Mouse (Mus musculus) heart, embryonic 12.5 days (tissue): Measurements from ENCODE around the gene Gna13. TPM values are rescaled to one million over a fixed set of nuclear protein-coding genes. Genes with fewer than 3 reads are reported as not detected.
A peak's percentile ranks its signal among the peaks of the same experiment; 100 is the strongest.

Source experiments
- ATAC-seq: fragments of 200-750 bp; cut with Nextera tagmentation; 2 replicates; pipeline ENCODE4 v1.8.0; 2017; ENCODE audit warnings: moderate TSS enrichment, moderate library complexity; ENCODE audit not compliant: insufficient number of reproducible peaks, low FRiP score
- H3K27ac ChIP-seq: fragments of 300-500 bp; sonication (generic); 2 replicates; pipeline ENCODE4 v1.5.1; 2016; ENCODE audit warnings: mild to moderate bottlenecking, moderate library complexity; ENCODE audit not compliant: poor library complexity, severe bottlenecking
- H3K27me3 ChIP-seq: fragments of 300-500 bp; sonication (generic); replicated peaks from 2 replicates; pipeline ENCODE4 v1.6.1; 2016; ENCODE audit warnings: mild to moderate bottlenecking, moderate library complexity
- H3K36me3 ChIP-seq: fragments of 300-500 bp; sonication (generic); 2 replicates; pipeline ENCODE4 v1.6.1; 2016; ENCODE audit warnings: mild to moderate bottlenecking, moderate library complexity
- H3K4me1 ChIP-seq: fragments of 300-500 bp; sonication (generic); replicated peaks from 2 replicates; pipeline ENCODE4 v1.6.1; 2016; ENCODE audit warnings: mild to moderate bottlenecking
- H3K4me2 ChIP-seq: fragments of 300-500 bp; sonication (generic); 2 replicates; pipeline ENCODE4 v1.6.1; 2016; ENCODE audit warnings: mild to moderate bottlenecking, moderate library complexity
- H3K4me3 ChIP-seq: fragments of 300-500 bp; sonication (generic); 2 replicates; pipeline ENCODE4 v1.5.1; 2016; ENCODE audit warnings: mild to moderate bottlenecking
- H3K9ac ChIP-seq: fragments of 300-500 bp; sonication (generic); 2 replicates; pipeline ENCODE4 v1.6.1; 2016; ENCODE audit warnings: mild to moderate bottlenecking, moderate library complexity
- H3K9me3 ChIP-seq: fragments of 300-500 bp; sonication (generic); replicated peaks from 2 replicates; pipeline ENCODE4 v1.6.1; 2016; ENCODE audit warnings: mild to moderate bottlenecking, moderate library complexity
- WGBS: fragments of 180-500 bp; shearing (Covaris S2); methylation state at CpG from one replicate; pipeline ENCODE4 v1.1.7; 2016; 5-methylcytosine and 5-hydroxymethylcytosine counted together
- polyA plus RNA-seq: library from polyadenylated mRNA; unstranded; fragments of >200 nt; fragmentation: Nextera tagmentation; extraction: Ambion mirVana; gene quantifications from 2 replicates; pipeline ENCODE4 v1.2.1, GENCODE M21; 2016

The Gna13 gene
- polyA plus RNA-seq, 1 experiment from 2014 or later = 21.6 TPM

DNA sequence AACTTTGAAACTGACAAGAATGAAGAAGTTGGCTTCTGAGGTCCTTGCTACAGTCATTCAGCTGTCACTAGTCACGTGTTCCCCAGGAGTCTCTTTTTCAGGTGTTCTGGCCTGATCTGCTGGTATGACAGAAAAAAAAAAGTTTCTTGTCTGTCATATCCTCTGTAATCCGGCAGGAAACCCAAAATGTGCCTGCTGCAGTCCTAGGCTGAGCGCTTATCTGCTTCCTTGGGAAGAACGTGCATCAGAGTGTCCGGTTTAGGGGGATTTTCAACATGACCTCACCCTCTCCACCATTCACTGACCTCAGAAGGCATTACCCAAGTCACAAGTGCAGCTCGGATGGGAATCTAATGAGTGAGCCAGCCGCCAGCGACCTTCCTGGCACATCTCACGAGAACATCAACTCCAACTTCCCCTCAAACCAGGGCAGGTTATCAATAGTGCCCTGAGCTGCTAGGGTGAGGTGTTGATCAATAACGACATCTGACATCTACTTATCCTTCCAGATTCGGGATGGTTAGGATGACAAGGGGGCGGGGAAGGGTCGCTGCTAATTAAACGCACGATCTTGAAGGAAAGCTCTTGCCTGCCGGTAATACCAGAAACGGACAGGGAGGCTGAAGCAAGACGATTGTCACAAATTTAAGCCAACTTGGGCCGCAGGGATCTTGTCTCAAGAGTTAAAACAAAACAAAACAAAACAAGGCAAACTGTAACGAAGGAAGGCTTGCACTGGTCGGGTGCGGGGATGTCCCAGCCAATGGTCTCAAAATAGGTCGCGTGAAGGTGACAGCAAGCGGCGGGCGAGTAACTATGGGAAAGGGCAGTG lies 784 bp upstream of the Gna13 start:
- Histone ChIP-seq H3K4me2 (peak overlapping the region; percentile 77), H3K9ac (peak overlapping the region; percentile 90), H3K36me3 (peaks cover 14% of the 10 kb centered on the region), H3K4me3 (peak overlapping the region; percentile 91), H3K9me3 (no peaks in the 10 kb centered on the region), H3K27me3 (no peaks in the 10 kb centered on the region), H3K4me1 (peaks cover 49% of the 10 kb centered on the region), H3K27ac (peak overlapping the region; percentile 93)
- ATAC-seq = peak; percentile 28; the same call in 1 of the 2 replicates
- WGBS = 3% methylated on average over 27 of the region's 27 CpGs

DNA sequence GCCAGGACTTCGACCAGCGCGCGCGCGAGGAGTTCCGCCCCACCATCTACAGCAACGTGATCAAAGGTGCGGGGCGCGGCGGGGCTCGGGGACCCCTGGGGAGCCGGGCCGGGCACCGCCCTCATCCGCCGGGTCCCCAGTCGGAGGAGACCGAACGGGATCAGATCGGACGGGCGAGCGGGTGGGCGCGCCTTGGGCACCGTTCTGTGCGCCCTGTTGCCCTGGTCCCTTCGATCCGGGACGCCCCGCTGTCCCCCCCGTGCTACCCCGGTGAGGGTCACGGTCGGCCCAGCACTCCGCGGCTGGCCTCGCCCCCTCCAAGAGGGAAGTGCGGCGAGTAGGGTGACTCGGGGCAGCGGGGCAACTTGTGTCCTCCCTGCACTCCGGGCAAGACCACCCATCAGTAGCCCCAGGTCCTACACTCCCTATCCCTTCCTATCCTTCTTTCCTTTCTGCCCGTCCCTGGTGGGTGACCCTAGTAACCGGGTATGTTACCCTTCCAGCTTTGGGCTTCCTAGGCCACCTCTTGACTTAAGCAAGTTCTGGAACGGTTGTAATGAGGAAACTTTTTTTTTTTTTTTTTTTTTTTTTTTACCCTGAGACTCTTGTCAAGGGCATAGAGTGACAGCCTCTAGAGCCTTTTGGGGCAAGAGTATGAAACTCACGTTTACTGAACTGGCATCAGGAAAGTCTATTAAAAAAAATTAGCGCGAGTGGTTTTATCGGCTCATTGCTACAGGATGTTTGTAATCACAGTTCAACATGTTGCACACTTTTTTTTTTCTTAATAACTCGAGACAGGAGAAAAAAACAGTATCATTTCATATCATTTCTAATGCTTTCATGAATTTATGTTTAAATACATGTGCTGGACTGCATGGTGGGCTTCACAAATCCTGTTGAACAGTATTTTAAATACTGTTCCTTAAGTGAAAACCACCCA lies 831 bp downstream of the Gna13 start:
- peak overlapping the region; percentile 93 for H3K27ac ChIP-seq
- peak overlapping the region; percentile 77 for H3K4me2 ChIP-seq
- peak; percentile 55 for ATAC-seq
- H3K4me3 ChIP-seq = peak overlapping the region; percentile 91
- H3K9me3 ChIP-seq = no peaks in the 10 kb centered on the region
- H3K36me3 ChIP-seq = peaks cover 15% of the 10 kb centered on the region
- 2% methylated on average over 51 of the region's 53 CpGs for WGBS
- peak overlapping the region; percentile 90 for H3K9ac ChIP-seq
- no peaks in the 10 kb centered on the region for H3K27me3 ChIP-seq
- H3K4me1 ChIP-seq = peaks cover 56% of the 10 kb centered on the region

DNA sequence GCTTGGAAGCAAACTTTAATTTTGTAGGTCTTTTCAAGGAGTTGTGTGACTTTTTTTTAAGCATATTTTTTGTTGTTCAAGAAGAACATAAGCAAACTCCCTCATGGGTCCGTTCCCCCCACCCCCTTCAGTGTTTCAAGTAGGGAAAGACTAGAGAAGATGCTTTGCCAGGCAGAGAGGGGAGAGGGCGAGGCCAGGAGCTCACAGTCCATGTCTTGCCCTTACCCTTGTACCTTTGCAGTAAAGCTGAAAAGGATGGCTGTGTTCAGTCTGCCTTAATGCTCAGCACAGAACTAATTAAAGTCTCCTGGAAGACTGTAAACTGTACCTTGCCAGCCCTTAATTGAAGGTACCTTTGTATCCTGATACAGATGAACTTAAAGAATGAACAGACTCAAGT lies 1.7 kb downstream of the Gna13 start:
- peaks cover 20% of the 10 kb centered on the region for H3K36me3 ChIP-seq
- H3K4me2 ChIP-seq = peak overlapping the region; percentile 48
- peak overlapping the region; percentile 18 for H3K9ac ChIP-seq
- ATAC-seq = no peak
- H3K27ac ChIP-seq = no peak overlapping the region
- H3K4me3 ChIP-seq = peak overlapping the region; percentile 17
- 63% methylated on average over 2 of the region's 2 CpGs for WGBS
- no peaks in the 10 kb centered on the region for H3K9me3 ChIP-seq
- H3K27me3 ChIP-seq = no peaks in the 10 kb centered on the region
- H3K4me1 ChIP-seq = peaks cover 60% of the 10 kb centered on the region

DNA sequence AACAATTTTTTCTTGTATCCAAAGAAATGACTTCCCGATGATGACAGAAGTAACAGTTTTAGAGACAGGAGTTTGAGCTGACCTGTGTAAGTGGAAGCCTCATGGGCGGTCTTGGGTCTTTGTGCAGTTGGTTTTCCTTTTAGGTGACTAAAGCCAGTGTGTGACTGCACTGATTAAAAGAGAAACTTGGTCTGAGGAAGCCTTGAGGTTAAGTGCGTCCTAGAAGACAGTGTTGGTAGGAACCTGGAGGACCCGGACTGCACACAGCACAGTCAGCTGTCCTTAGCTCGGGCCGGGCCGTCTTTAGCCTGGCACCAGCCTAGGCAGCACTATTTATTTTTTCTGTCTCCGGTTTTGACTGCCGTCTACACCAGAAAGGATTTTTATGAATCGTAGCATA lies 2.2 kb downstream of the Gna13 start:
- Histone ChIP-seq H3K36me3 (peaks cover 20% of the 10 kb centered on the region), H3K4me2 (peak overlapping the region; percentile 48), H3K4me3 (0 out of 2 replicates have a peak overlapping the region, but pooled peaks have one; percentile 17), H3K27me3 (no peaks in the 10 kb centered on the region), H3K27ac (no peak overlapping the region), H3K4me1 (peaks cover 66% of the 10 kb centered on the region), H3K9ac (no peak overlapping the region), H3K9me3 (no peaks in the 10 kb centered on the region)
- WGBS = 82% methylated on average over 10 of the region's 10 CpGs
- no peak for ATAC-seq

GRCm38 (mm10) chr11:109365818-109366217 lies 3.2 kb downstream of the Gna13 start:
- Histone ChIP-seq H3K36me3 (peaks cover 20% of the 10 kb centered on the region), H3K4me2 (no peak overlapping the region), H3K9ac (no peak overlapping the region; the same call in 1 of the 2 replicates), H3K4me1 (peaks cover 74% of the 10 kb centered on the region), H3K9me3 (no peaks in the 10 kb centered on the region), H3K27ac (no peak overlapping the region), H3K4me3 (no peak overlapping the region), H3K27me3 (no peaks in the 10 kb centered on the region)
- WGBS = 93% methylated on average over 5 of the region's 5 CpGs
- no peak for ATAC-seq

DNA sequence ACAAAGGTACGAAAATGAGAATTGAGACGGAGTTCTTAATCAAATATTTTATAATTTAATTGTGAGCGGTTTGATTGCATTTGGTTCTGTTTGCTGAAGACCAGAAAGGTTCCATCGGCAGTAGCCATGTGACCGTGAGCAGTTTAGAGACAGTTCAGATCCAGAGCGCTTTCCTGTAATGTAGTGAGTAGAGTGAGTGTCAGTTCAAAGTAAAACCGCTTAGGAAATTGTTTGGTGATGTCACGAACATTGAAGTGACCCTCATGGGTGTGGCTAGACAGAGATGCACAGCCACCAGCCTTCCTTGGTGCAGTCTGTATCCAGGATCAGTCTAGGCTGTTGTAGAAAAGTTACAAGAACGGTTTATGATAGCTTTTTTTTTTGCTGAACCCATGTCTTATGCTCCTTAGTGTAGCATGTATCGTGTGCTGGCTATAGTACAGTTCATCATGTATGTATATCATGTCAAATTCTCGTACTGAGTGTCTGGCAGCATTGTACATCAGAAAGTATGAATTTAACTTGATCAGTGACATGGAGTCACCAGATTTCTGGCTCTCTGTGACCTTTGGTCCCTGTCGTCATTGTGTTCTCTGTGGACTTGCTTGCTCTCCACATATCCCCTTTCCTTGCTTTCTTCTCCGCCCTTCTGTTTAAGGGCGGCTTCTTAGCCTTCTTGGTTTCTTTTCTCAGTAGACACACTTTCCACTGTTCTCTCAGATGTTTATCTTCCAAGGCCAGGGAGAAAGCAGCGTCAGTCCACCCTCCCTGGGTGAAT lies 4.4 kb downstream of the Gna13 start:
- H3K4me1 ChIP-seq = peaks cover 74% of the 10 kb centered on the region
- peaks cover 20% of the 10 kb centered on the region for H3K36me3 ChIP-seq
- no peak overlapping the region for H3K4me3 ChIP-seq
- H3K9ac ChIP-seq = no peak overlapping the region
- H3K27ac ChIP-seq = no peak overlapping the region
- H3K4me2 ChIP-seq = no peak overlapping the region
- H3K9me3 ChIP-seq = no peaks in the 10 kb centered on the region
- no peak for ATAC-seq
- H3K27me3 ChIP-seq = no peaks in the 10 kb centered on the region
- WGBS = 76% methylated on average over 15 of the region's 15 CpGs

GRCm38 (mm10) chr11:109369026-109369637 lies 6.5 kb downstream of the Gna13 start:
- Histone ChIP-seq H3K4me2 (no peak overlapping the region), H3K9me3 (no peaks in the 10 kb centered on the region), H3K27me3 (no peaks in the 10 kb centered on the region), H3K36me3 (peaks cover 30% of the 10 kb centered on the region), H3K4me1 (peaks cover 79% of the 10 kb centered on the region), H3K9ac (peak overlapping the region; percentile 34; the same call in 1 of the 2 replicates), H3K27ac (no peak overlapping the region), H3K4me3 (no peak overlapping the region)
- ATAC-seq = no peak
- 78% methylated on average over 3 of the region's 3 CpGs for WGBS

DNA sequence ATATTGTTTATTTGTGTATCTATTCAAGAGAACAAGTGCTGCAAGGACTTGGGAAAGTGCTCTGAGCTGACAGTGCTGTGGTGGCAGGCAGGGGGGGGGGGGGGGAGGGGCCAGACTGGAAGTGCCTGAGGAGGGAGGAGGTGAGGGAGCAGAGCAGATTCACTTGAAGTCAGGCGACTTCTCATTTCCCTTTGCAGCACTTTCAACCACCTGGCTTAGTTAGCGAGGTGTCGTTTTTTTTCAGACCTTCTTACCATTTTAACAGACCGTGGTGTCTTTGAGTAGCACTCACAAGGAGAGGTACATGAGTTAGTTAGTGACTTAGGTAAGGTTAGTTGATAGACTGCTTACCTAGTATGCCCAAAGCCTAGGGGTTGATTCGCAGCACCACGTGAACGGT lies 12.8 kb downstream of the Gna13 start:
- Histone ChIP-seq H3K4me3 (no peak overlapping the region), H3K27ac (no peak overlapping the region), H3K4me2 (no peak overlapping the region), H3K9me3 (no peaks in the 10 kb centered on the region), H3K27me3 (no peaks in the 10 kb centered on the region), H3K4me1 (peaks cover 58% of the 10 kb centered on the region), H3K36me3 (peaks cover 11% of the 10 kb centered on the region), H3K9ac (no peak overlapping the region)
- no peak for ATAC-seq
- 68% methylated on average over 7 of the region's 7 CpGs for WGBS

DNA sequence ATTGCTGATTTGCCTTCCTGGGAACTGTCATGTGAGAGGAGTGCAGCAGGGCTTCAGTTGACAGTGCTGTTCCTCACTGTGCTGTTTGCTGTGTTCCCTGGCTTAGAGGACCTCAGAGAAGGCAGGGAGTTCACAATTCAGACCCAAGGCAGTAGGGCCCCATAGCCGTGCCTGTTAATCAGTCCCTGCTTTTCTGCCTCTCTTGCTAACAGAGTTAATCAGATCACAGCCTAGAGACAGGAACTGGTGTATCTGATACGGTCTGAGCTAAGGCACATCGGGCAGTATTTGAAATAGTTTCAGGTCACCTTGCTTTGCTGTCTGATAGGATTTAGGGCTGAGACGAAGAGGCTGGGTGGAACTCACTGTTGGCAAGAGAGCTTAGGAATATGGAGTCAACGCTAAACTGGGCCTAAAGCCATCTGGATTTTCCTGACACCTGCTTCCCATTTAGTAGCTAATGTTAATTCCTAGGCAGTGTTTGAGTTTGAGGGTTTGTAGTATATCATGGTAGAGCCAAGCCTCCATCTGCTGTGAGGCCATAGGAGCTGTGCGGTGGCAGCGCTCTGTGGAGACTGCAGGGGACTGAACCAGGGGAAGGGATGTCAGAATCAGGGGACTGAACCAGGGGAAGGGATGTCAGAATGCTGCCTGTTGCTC lies 14.0 kb downstream of the Gna13 start:
- H3K9ac ChIP-seq = no peak overlapping the region
- WGBS = 43% methylated on average over 7 of the region's 7 CpGs
- ATAC-seq = no peak; the same call in 1 of the 2 replicates

GRCm38 (mm10) chr11:109377477-109377876 lies 14.8 kb downstream of the Gna13 start:
- Histone ChIP-seq H3K27me3 (no peaks in the 10 kb centered on the region), H3K9me3 (no peaks in the 10 kb centered on the region), H3K4me1 (peaks cover 49% of the 10 kb centered on the region), H3K36me3 (peaks cover 11% of the 10 kb centered on the region), H3K9ac (no peak overlapping the region; the same call in 1 of the 2 replicates), H3K4me3 (no peak overlapping the region), H3K4me2 (peak overlapping the region; percentile 2; the same call in 1 of the 2 replicates), H3K27ac (no peak overlapping the region)
- WGBS = 53% methylated on average over 10 of the region's 10 CpGs
- ATAC-seq = no peak

More for the DNA sequence above, 14.0 kb downstream of the Gna13 start:
- Histone ChIP-seq H3K27ac (peak overlapping the region; percentile 24), H3K4me2 (peak overlapping the region; percentile 2; the same call in 1 of the 2 replicates), H3K36me3 (peaks cover 11% of the 10 kb centered on the region), H3K4me1 (peaks cover 49% of the 10 kb centered on the region), H3K9me3 (no peaks in the 10 kb centered on the region), H3K27me3 (no peaks in the 10 kb centered on the region), H3K4me3 (no peak overlapping the region)
